Mouse (Mus musculus) spleen, adult 2 months (tissue): ENCODE measurements at regions not wholly inside any gene's neighbourhood (a gene's known extent, or its start where the extent isn't known, plus 50 kb on each side); places are given as distances from the start of the nearest gene placed in this dataset.

Experiments used
- CTCF ChIP-seq: fragments of 200-500 bp; IDR thresholded peaks from 2 replicates; pipeline ENCODE4 v1.5.1; 2011; ENCODE audit warnings: mild to moderate bottlenecking, inconsistent platforms; ENCODE audit not compliant: insufficient read depth, insufficient read length, insufficient replicate concordance; ENCODE audit errors: extremely low read depth
- POLR2A ChIP-seq: fragments of 200-500 bp; IDR thresholded peaks from 2 replicates; pipeline ENCODE4 v1.6.1; 2011; ENCODE audit warnings: low read depth, low read length, inconsistent platforms

DNA sequence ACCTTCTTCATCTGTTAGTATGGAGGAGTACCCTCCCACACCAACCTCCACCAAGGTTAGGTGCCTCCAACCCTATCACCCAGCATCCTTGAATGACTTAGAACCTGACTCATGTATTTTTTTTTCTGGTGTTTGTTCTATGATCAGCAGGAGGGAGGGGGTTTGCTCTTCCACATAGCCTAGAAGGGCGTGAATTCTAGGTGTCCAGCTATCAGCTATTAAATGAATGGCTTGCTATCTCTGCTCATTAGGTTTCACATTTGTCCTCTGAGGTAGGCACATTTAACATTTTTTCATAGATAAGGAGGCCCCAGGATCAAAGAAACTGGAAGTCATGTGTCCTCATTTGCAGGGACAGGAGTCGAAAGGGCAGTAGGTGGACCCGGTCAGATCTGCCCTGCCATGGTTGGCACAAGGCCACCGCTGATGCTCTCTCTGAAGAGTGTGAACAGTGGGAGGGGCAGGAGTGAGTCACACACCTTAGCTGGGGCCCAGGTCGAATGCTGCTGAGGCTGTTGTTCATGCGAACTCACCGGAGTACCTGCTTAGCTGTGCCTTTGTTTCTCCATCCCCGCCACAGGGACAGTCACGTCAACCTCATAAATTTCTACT, 424.4 kb downstream of the Med13l start:
- TF ChIP-seq POLR2A, result no peak
- no peak for TF ChIP-seq CTCF
